Mouse (Mus musculus): ENCODE measurements around the gene Tspo2.

GRCm38 (mm10) chr17:48432158-48432980, 19.0 kb downstream of the Tspo2 start, which contains the start of gene Apobec2:
- TF ChIP-seq CTCF (IDR thresholded peaks at IDR 0.05; ENCODE audit: low read depth) = no peak
- TF ChIP-seq EP300 (optimal IDR thresholded peaks at IDR 0.05) = no peak
